Mouse (Mus musculus): ENCODE results near the gene Esrrb. TPM values are rescaled to one million over a fixed set of nuclear protein-coding genes. Genes with fewer than 3 reads are reported as not detected.
A peak's percentile ranks its signal among the peaks of the same experiment; 100 is the strongest.

Gene Esrrb
- 10 to 100 TPM; 16.4 to 30.0 TPM for total RNA-seq (2021)

- intact Hi-C loops (cut with DNase I) = no loop called here
- peak; percentile 55 to 71 for DNase-seq
Measured at GRCm38 (mm10) chr12:86360696-86361631, at the start of gene Esrrb. TSS of gene Esrrb (plus strand) at chr12:86361117.

- intact Hi-C loops (cut with DNase I) = no loop called here
- DNase-seq = no peak
Measured at GRCm38 (mm10) chr12:86320629-86321028, 40.3 kb upstream of the Esrrb start.

GRCm38 (mm10) chr12:86324297-86324696, 36.6 kb upstream of the Esrrb start:
- intact Hi-C loops (cut with DNase I) = no loop called here
- DNase-seq = no peak

GRCm38 (mm10) chr12:86329813-86330212, 31.1 kb upstream of the Esrrb start:
- DNase-seq = no peak
- intact Hi-C loops (cut with DNase I) = no loop called here

GRCm38 (mm10) chr12:86330684-86331083, 30.2 kb upstream of the Esrrb start:
- no peak for DNase-seq
- intact Hi-C loops (cut with DNase I) = no loop called here

GRCm38 (mm10) chr12:86331248-86331647, 29.7 kb upstream of the Esrrb start:
- intact Hi-C loops (cut with DNase I) = no loop called here

GRCm38 (mm10) chr12:86336209-86336608, 24.7 kb upstream of the Esrrb start:
- intact Hi-C loops (cut with DNase I) = loop anchor here (5.0 kb wide), 1 partner anchor 204 kb away; no protein-coding TSS in a partner anchor
- DNase-seq = no peak

More at GRCm38 (mm10) chr12:86331248-86331647, 29.7 kb upstream of the Esrrb start:
- DNase-seq = no peak

GRCm38 (mm10) chr12:86336887-86337286, 24.0 kb upstream of the Esrrb start:
- intact Hi-C loops (cut with DNase I) = loop anchor here (5.0 kb wide), 1 partner anchor 205 kb away; no protein-coding TSS in a partner anchor

GRCm38 (mm10) chr12:86349477-86349876, 11.4 kb upstream of the Esrrb start:
- no peak for DNase-seq
- intact Hi-C loops (cut with DNase I) = no loop called here

More at GRCm38 (mm10) chr12:86336887-86337286, 24.0 kb upstream of the Esrrb start:
- DNase-seq = no peak

- no peak for DNase-seq
- intact Hi-C loops (cut with DNase I) = no loop called here
Measured at GRCm38 (mm10) chr12:86359406-86359805, 1.5 kb upstream of the Esrrb start.

GRCm38 (mm10) chr12:86359873-86360272, 1.0 kb upstream of the Esrrb start:
- intact Hi-C loops (cut with DNase I) = no loop called here
- DNase-seq = no peak

GRCm38 (mm10) chr12:86364285-86364684, 3.4 kb downstream of the Esrrb start:
- intact Hi-C loops (cut with DNase I) = no loop called here
- DNase-seq = no peak

GRCm38 (mm10) chr12:86364756-86365155, 3.8 kb downstream of the Esrrb start:
- intact Hi-C loops (cut with DNase I) = no loop called here

GRCm38 (mm10) chr12:86370611-86371383, 9.9 kb downstream of the Esrrb start:
- no peak for DNase-seq
- intact Hi-C loops (cut with DNase I) = no loop called here

More at GRCm38 (mm10) chr12:86364756-86365155, 3.8 kb downstream of the Esrrb start:
- DNase-seq = no peak

GRCm38 (mm10) chr12:86374286-86374685, 13.4 kb downstream of the Esrrb start:
- intact Hi-C loops (cut with DNase I) = no loop called here

GRCm38 (mm10) chr12:86379672-86380213, 18.8 kb downstream of the Esrrb start:
- intact Hi-C loops (cut with DNase I) = no loop called here
- no peak for DNase-seq

More at GRCm38 (mm10) chr12:86374286-86374685, 13.4 kb downstream of the Esrrb start:
- DNase-seq = no peak

GRCm38 (mm10) chr12:86383803-86384202, 22.9 kb downstream of the Esrrb start:
- DNase-seq = no peak
- intact Hi-C loops (cut with DNase I) = no loop called here

GRCm38 (mm10) chr12:86387671-86388270, 26.9 kb downstream of the Esrrb start:
- intact Hi-C loops (cut with DNase I) = no loop called here
- DNase-seq = no peak

GRCm38 (mm10) chr12:86394773-86395172, 33.9 kb downstream of the Esrrb start:
- intact Hi-C loops (cut with DNase I) = no loop called here
- no peak for DNase-seq

- intact Hi-C loops (cut with DNase I) = no loop called here
- no peak for DNase-seq
Measured at GRCm38 (mm10) chr12:86395326-86395725, 34.4 kb downstream of the Esrrb start.
